Mouse (Mus musculus) liver, adult 2 months (tissue): Measurements from ENCODE around the gene Abhd5.

Experiments used
- CTCF ChIP-seq: fragments of 200-500 bp; IDR thresholded peaks from 2 replicates; pipeline ENCODE4 v1.5.1; 2011; ENCODE audit warnings: low read depth, low read length, control low read depth
- POLR2A ChIP-seq: fragments of 200-500 bp; IDR thresholded peaks from 2 replicates; pipeline ENCODE4 v1.6.1; 2011; ENCODE audit warnings: low read length, control low read depth; ENCODE audit not compliant: insufficient read depth; ENCODE audit errors: extremely low read depth

- TF ChIP-seq CTCF = no peak
- TF ChIP-seq POLR2A = no peak
These were observed 27.6 kb downstream of the Abhd5 start for GRCm38 (mm10) chr9:122378986-122379385.
